Mouse (Mus musculus) ES-CJ7 (cell line): ENCODE measurements around the gene Pnkp.

Experiments
- DNase-seq: peaks from one replicate; pipeline ENCODE4 v3.0.0; 2011; ENCODE audit warnings: low read depth, low spot score

Gene Pnkp

GRCm38 (mm10) chr7:44857042-44857552 lies at the start of gene Pnkp:
TSS of gene Pnkp (plus strand) at chr7:44857139.
- DNase-seq, result peak; percentile 94

- no peak for DNase-seq
Observed at GRCm38 (mm10) chr7:44808927-44809326, 48.0 kb upstream of the Pnkp start.

GRCm38 (mm10) chr7:44809466-44809865 lies 47.5 kb upstream of the Pnkp start:
- no peak for DNase-seq

GRCm38 (mm10) chr7:44810365-44810764 lies 46.6 kb upstream of the Pnkp start:
- DNase-seq, result no peak

GRCm38 (mm10) chr7:44810819-44811557 lies 46.0 kb upstream of the Pnkp start:
- no peak for DNase-seq

GRCm38 (mm10) chr7:44812651-44813325 lies 44.2 kb upstream of the Pnkp start:
- DNase-seq, result no peak

GRCm38 (mm10) chr7:44813985-44814384 lies 43.0 kb upstream of the Pnkp start:
- DNase-seq, result no peak

GRCm38 (mm10) chr7:44814423-44814822 lies 42.5 kb upstream of the Pnkp start:
- no peak for DNase-seq

- DNase-seq, result no peak
Observed at GRCm38 (mm10) chr7:44814952-44815553, 41.9 kb upstream of the Pnkp start.

- peak; percentile 100 for DNase-seq
Observed at GRCm38 (mm10) chr7:44815721-44816469, 41.0 kb upstream of the Pnkp start, which contains the start of the genes Nup62 and Il4i1. TSS of gene Nup62 (plus strand) at chr7:44816088. TSS of gene Il4i1 (plus strand) at chr7:44816387.

- DNase-seq, result peak; percentile 41
Observed at GRCm38 (mm10) chr7:44816470-44817021, 40.4 kb upstream of the Pnkp start, which contains the start of gene Atf5. TSS of gene Atf5 (minus strand) at chr7:44816658.

- DNase-seq, result no peak
Observed at GRCm38 (mm10) chr7:44817441-44817840, 39.5 kb upstream of the Pnkp start.

- DNase-seq, result no peak
Observed at GRCm38 (mm10) chr7:44818164-44818563, 38.8 kb upstream of the Pnkp start.

GRCm38 (mm10) chr7:44818751-44819235 lies 38.1 kb upstream of the Pnkp start:
- DNase-seq, result peak; percentile 44

GRCm38 (mm10) chr7:44819391-44819790 lies 37.5 kb upstream of the Pnkp start:
- no peak for DNase-seq

GRCm38 (mm10) chr7:44819863-44820262 lies 37.1 kb upstream of the Pnkp start:
- no peak for DNase-seq

GRCm38 (mm10) chr7:44820525-44820924 lies 36.4 kb upstream of the Pnkp start:
- no peak for DNase-seq

- DNase-seq, result peak; percentile 44
Observed at GRCm38 (mm10) chr7:44821666-44822448, 35.1 kb upstream of the Pnkp start.

GRCm38 (mm10) chr7:44823409-44823808 lies 33.5 kb upstream of the Pnkp start:
- DNase-seq, result no peak

GRCm38 (mm10) chr7:44824872-44825271 lies 32.1 kb upstream of the Pnkp start:
- DNase-seq, result peak; percentile 76
